Comparison of ENCODE assay signal across 10 mouse cellular contexts in genomic region chr11:32857418-32857879, GRCm38 (mm10). TPM values are rescaled to one million over a fixed set of nuclear protein-coding genes. Genes with fewer than 3 reads are reported as not detected.
DNase-seq lines count a peak whose midpoint lies in the region; ATAC-seq lines count a peak whose summit lies in the region.
"Had no signal": no experiment of that assay in that cellular context is flagged by ENCODE, and none has a peak within 500 bp of the region (broad histone marks: within the 10 kb centered on the region; RNA-seq: fewer than 3 reads in every experiment).

No protein-coding gene starts in this region.

- no peaks in the 10 kb centered on the region for H3K36me3 ChIP-seq in kidney, embryonic 15.5 days

- no peak overlapping the region for H3K4me3 ChIP-seq in kidney, embryonic 15.5 days (replicated peaks)

- peak overlapping the region; percentile 32 for H3K4me2 ChIP-seq in kidney, embryonic 15.5 days

- H3K27ac ChIP-seq in kidney, embryonic 15.5 days = peak overlapping the region; percentile 27; the same call in 1 of the 2 replicates
- H3K27ac ChIP-seq: macrophage had no signal

- 0 out of 2 replicates have a peak, but pooled peaks cover 5% of the 10 kb centered on the region for H3K27me3 ChIP-seq in kidney, embryonic 15.5 days

- peaks cover 17% of the 10 kb centered on the region for H3K4me1 ChIP-seq in kidney, embryonic 15.5 days

- no peak for DNase-seq in kidney, adult 11 months
- peak; percentile 84 for DNase-seq in adrenal gland, adult 8-10 months
- DNase-seq in cerebellum, postnatal 14 days = peak; percentile 65 to 73
- DNase-seq in mesoderm, embryonic 11.5 days (ENCODE audit: low read depth, low spot score) = peak; percentile 81
- no peak for DNase-seq in right cerebral cortex, postnatal 14 days
- no peak for DNase-seq in natural killer cell, adult 2 months (ENCODE audit: low spot score in 2 of 2)
- DNase-seq in layer of hippocampus, adult 9-10 months (ENCODE audit: low spot score) = no peak

- H3K9ac ChIP-seq in kidney, embryonic 15.5 days = no peak overlapping the region

- no peaks in the 10 kb centered on the region for H3K9me3 ChIP-seq in kidney, embryonic 15.5 days (replicated peaks)

- 7% methylated on average over 8 of the region's 8 CpGs for WGBS in kidney, embryonic 15.5 days

- ATAC-seq in kidney, embryonic 15.5 days (replicated peaks; ENCODE audit: low FRiP score) = peak; percentile 87

RNA-seq across cellular contexts. Expression of gene Smim23, which starts 33.0 kb away (rescaled TPM):
- not detected in 2 replicates for polyA plus RNA-seq in kidney, embryonic 15.5 days (2015; fragmentation: Nextera tagmentation; extraction: Ambion mirVana)
- not detected for total RNA-seq in adrenal gland, adult 8-10 months (2022)
- total RNA-seq: MEL had no signal
- polyA plus RNA-seq: macrophage had no signal

Comparison
In these comparisons a context has a peak if more than half of its experiments do, and no peak if none do; other contexts are left out.
1. DNase-seq: peak in adrenal gland, adult 8-10 months (single experiment), cerebellum, postnatal 14 days (2 of 2) and mesoderm, embryonic 11.5 days (single experiment); none in kidney, adult 11 months (single experiment), right cerebral cortex, postnatal 14 days (single experiment), natural killer cell, adult 2 months (0 of 2) and layer of hippocampus, adult 9-10 months (single experiment).